Mouse (Mus musculus) sigmoid colon, adult 10 weeks (tissue): ENCODE data around the gene Dcun1d5. TPM values are rescaled to one million over a fixed set of nuclear protein-coding genes. Genes with fewer than 3 reads are reported as not detected.

ENCODE experiments used
- polyA plus RNA-seq: library from polyadenylated mRNA; stranded (reverse); fragments of 350-450 nt; fragmentation: Illumina TruSeq; extraction: RNeasy Lipid Tissue Mini Kit (QIAGEN cat#74804); gene quantifications from one replicate; pipeline ENCODE4 v1.2.3, GENCODE M21; 2014; ENCODE audit warnings: low read depth, low replicate concordance

Dcun1d5 gene
- 240 TPM for polyA plus RNA-seq

GRCm38 (mm10) chr9:7184172-7184896 is at the start of gene Dcun1d5, which contains the start of gene Dync2h1:
Gene Dcun1d5, plus strand, starts transcription at chr9:7184520.
Gene Dync2h1, minus strand, starts transcription at chr9:7184446.

Other genes with a start within 250 kb of the Dcun1d5 start
- 3.3 TPM for gene Dync2h1, start 74 bp upstream of the Dcun1d5 start, polyA plus RNA-seq
- 11.5 TPM for gene Mmp13, start 88.0 kb downstream of the Dcun1d5 start, polyA plus RNA-seq
- 3.8 TPM for gene Mmp12, start 159.9 kb downstream of the Dcun1d5 start, polyA plus RNA-seq
- gene Mmp1b, start 203.5 kb downstream of the Dcun1d5 start, polyA plus RNA-seq = not detected